Mouse (Mus musculus) stomach, embryonic 14.5 days (tissue): ENCODE measurements around the gene Lsm4. TPM values are rescaled to one million over a fixed set of nuclear protein-coding genes. Genes with fewer than 3 reads are reported as not detected.

Experiments
- ATAC-seq: fragments of 200-750 bp; cut with Nextera tagmentation; 2 replicates; pipeline ENCODE4 v1.8.0; 2017; ENCODE audit warnings: low read depth, moderate TSS enrichment; ENCODE audit not compliant: insufficient number of reproducible peaks, insufficient read depth, low FRiP score
- H3K27ac ChIP-seq: fragments of 300-500 bp; sonication (generic); 2 replicates; pipeline ENCODE4 v1.5.1; 2014; ENCODE audit warnings: mild to moderate bottlenecking, low read length, moderate library complexity, mixed read lengths
- H3K27me3 ChIP-seq: fragments of 300-500 bp; sonication (generic); 2 replicates; pipeline ENCODE4 v1.6.1; 2014; ENCODE audit warnings: low read length, control low read depth, mixed read lengths; ENCODE audit not compliant: control insufficient read depth, insufficient read depth
- H3K36me3 ChIP-seq: fragments of 300-500 bp; sonication (generic); 2 replicates; pipeline ENCODE4 v1.6.1; 2014; ENCODE audit warnings: mild to moderate bottlenecking, control low read depth, low read length, moderate library complexity, mixed read lengths; ENCODE audit not compliant: control insufficient read depth, insufficient read depth
- H3K4me1 ChIP-seq: fragments of 300-500 bp; sonication (generic); 2 replicates; pipeline ENCODE4 v1.6.1; 2014; ENCODE audit warnings: low read length, control low read depth, mixed read lengths; ENCODE audit not compliant: control insufficient read depth, insufficient read depth
- H3K4me2 ChIP-seq: fragments of 300-500 bp; sonication (generic); replicated peaks from 2 replicates; pipeline ENCODE4 v1.6.1; 2014; ENCODE audit warnings: low read depth, low read length, control low read depth
- H3K4me3 ChIP-seq: fragments of 300-500 bp; sonication (generic); 2 replicates; pipeline ENCODE4 v1.5.1; 2014; ENCODE audit warnings: low read depth, low read length, control low read depth
- H3K9ac ChIP-seq: fragments of 300-500 bp; sonication (generic); replicated peaks from 2 replicates; pipeline ENCODE4 v1.6.1; 2014; ENCODE audit warnings: low read depth, mild to moderate bottlenecking, control low read depth, low read length, moderate library complexity, mixed read lengths
- H3K9me3 ChIP-seq: fragments of 300-500 bp; sonication (generic); 2 replicates; pipeline ENCODE4 v1.6.1; 2016; ENCODE audit warnings: low read depth, low read length, control low read depth; ENCODE audit not compliant: control insufficient read depth
- WGBS: fragments of 180-500 bp; shearing (Covaris S2); extraction: QIAGEN DNeasy Blood & Tissue Kit; methylation state at CpG from one replicate; pipeline ENCODE4 v1.1.7; 2014; 5-methylcytosine and 5-hydroxymethylcytosine counted together
- polyA plus RNA-seq: library from polyadenylated mRNA; unstranded; fragments of >200 nt; fragmentation: Nextera tagmentation; extraction: Ambion mirVana; gene quantifications from 2 replicates; pipeline ENCODE4 v1.2.1, GENCODE M21; 2014

Lsm4 gene
- polyA plus RNA-seq, 1 experiment from 2014 or later: 244 TPM

DNA sequence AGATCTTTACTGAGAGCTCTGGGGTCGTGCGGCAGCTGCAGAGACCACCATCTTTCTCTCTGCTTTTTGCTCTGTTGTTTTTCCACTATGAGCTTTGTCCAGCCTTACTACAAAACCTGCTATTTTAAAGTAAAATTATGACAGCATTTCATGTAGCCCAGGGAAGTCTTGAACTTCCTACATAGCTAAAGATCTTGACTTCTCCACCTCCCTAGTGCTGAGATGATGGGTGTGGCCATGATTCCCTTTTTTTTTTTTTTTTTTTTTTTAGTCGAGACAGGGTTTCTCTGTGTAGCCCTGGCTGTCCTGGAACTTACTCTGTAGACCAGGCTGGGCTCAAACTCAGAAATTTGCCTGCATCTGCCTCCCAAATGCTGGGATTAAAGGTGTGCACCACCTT lies 8.4 kb upstream of the Lsm4 start:
- Histone ChIP-seq H3K4me1 (0 out of 2 replicates have a peak, but pooled peaks cover 6% of the 10 kb centered on the region), H3K9ac (no peak overlapping the region), H3K36me3 (no peaks in the 10 kb centered on the region), H3K27ac (no peak overlapping the region), H3K9me3 (no peaks in the 10 kb centered on the region), H3K4me2 (no peak overlapping the region), H3K27me3 (no peaks in the 10 kb centered on the region), H3K4me3 (no peak overlapping the region)
- 81% methylated on average over 3 of the region's 3 CpGs for WGBS
- no peak for ATAC-seq

DNA sequence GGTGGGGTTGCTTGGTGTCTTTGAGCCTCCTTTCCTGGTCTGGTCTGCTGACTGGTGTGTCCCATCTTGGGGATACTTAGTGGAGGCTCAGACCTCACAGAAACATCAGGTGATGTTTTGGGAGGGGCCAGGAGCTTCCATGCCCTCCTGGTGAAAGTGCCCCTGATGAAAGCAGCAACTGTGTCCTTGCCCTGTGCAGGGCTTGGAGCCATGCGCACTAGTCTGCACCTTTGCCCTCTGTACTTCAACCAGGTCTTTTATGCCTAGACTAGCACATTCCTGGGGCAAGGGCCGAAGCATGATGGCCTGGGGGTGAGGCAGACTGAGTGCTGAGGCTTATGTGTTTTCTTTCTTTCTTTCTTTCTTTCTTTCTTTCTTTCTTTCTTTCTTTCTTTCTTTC lies 7.4 kb upstream of the Lsm4 start:
- Histone ChIP-seq H3K9ac (no peak overlapping the region), H3K36me3 (no peaks in the 10 kb centered on the region), H3K27me3 (no peaks in the 10 kb centered on the region), H3K4me3 (no peak overlapping the region), H3K4me1 (0 out of 2 replicates have a peak, but pooled peaks cover under 1% of the 10 kb centered on the region), H3K9me3 (no peaks in the 10 kb centered on the region), H3K4me2 (no peak overlapping the region), H3K27ac (no peak overlapping the region)
- no peak for ATAC-seq
- 61% methylated on average over 2 of the region's 2 CpGs for WGBS

DNA sequence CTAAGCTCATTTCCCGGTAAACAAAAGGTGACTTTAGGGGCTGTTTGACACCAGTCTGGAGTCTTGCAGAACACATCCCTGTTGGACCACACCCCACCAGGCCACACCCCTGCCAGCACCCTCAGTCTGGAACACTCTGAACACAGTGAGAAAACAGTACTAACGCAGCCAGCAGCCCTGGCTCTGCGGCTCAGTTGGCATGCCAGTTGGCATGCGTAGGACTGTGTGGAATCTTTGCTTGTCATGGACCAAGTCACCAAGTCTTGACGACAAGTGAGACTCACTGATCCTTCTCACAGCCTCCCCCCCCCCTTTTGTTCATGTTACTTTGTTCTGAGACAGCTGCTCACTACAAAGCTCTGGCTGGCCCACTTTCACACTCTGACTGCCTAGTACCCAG lies 6.0 kb upstream of the Lsm4 start:
- H3K4me1 ChIP-seq: no peaks in the 10 kb centered on the region
- no peak for ATAC-seq

DNA sequence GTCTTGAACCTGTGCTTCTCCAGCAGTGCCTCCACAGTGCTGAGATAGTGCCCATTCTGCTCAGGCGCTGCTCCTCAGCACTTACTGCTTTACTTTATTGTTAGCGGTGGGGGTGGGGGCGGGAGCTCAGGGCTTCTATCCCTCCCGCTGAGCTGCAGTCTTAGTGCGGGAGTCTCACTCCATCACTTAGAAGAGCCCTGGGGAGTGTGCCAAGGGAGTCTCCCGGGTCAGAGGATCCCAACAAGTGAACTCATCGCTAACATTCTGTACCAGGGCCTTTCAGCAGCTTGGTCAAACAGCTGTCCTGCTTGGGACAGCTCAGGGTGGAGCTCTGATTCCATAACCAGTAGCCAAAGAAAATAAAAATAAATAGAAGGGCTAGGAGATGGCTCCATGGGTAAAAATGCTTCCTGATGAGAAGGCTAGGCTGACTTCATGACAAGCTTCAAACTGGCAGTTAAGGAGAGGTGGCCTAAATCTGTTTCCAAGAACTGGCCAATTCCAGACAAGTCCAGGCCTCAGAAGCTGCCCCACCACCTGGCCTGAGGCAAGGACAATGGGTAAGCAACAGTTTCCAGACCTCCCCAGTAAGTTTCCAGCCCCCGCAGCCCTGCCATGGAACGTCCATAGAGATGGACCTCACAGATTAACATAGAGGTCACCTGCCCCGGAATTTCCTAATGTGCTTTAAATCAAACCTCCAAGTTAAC lies 1.3 kb upstream of the Lsm4 start:
- WGBS: 65% methylated on average over 10 of the region's 10 CpGs
- H3K9me3 ChIP-seq: no peaks in the 10 kb centered on the region
- H3K4me2 ChIP-seq: no peak overlapping the region
- no peaks in the 10 kb centered on the region for H3K27me3 ChIP-seq
- H3K36me3 ChIP-seq: peaks cover 4% of the 10 kb centered on the region; the same call in 1 of the 2 replicates
- H3K4me3 ChIP-seq: no peak overlapping the region
- H3K9ac ChIP-seq: no peak overlapping the region
- H3K4me1 ChIP-seq: peaks cover 13% of the 10 kb centered on the region
- H3K27ac ChIP-seq: peak overlapping the region; percentile 15; the same call in 1 of the 2 replicates
- ATAC-seq: no peak

More for the DNA sequence above, 6.0 kb upstream of the Lsm4 start:
- H3K9me3 ChIP-seq: no peaks in the 10 kb centered on the region
- H3K27me3 ChIP-seq: no peaks in the 10 kb centered on the region
- H3K4me3 ChIP-seq: no peak overlapping the region
- no peak overlapping the region for H3K4me2 ChIP-seq
- no peaks in the 10 kb centered on the region for H3K36me3 ChIP-seq
- WGBS: 58% methylated on average over 5 of the region's 5 CpGs
- no peak overlapping the region for H3K27ac ChIP-seq
- H3K9ac ChIP-seq: no peak overlapping the region

DNA sequence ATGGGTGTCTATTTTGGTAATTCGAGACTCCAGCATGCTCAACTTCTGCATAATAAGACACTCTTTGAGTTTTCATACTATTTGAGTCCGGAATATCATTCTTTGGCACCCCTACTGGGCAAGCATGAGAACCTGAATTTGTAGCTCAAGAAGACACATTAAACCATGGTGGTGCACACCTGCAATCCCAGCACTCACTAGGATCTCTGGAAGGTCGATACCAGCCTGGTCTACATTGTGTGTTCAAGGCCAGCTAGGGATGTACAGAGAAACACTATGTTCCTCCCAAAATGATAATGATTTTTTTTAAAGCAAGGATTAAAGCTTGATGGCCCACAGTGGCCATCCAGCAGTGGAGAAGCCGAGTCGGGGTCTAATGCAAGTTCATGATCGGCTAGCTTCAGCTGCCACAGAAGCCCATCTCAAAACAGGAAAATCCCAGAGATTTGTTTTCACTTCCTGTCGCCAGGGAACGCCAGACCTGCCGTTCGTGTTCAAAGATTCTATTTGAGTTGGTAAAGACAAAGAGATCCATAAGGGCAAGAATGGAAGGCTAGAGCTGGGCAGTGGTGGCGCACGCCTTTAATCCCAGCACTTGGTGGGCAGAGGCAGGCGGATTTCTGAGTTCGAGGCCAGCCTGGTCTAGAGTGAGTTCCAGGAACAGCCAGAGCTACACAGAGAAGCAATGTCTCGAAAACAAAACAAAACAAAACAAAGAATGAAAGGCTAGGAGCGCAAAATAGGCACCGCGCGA lies 546 bp upstream of the Lsm4 start:
- WGBS: 37% methylated on average over 19 of the region's 19 CpGs
- Histone ChIP-seq H3K36me3 (peaks cover 4% of the 10 kb centered on the region; the same call in 1 of the 2 replicates), H3K9me3 (no peaks in the 10 kb centered on the region), H3K9ac (peak overlapping the region; percentile 45; the same call in 1 of the 2 replicates), H3K4me3 (peak overlapping the region; percentile 26), H3K4me1 (peaks cover 13% of the 10 kb centered on the region), H3K4me2 (peak overlapping the region; percentile 37), H3K27ac (peak overlapping the region; percentile 53; the same call in 1 of the 2 replicates), H3K27me3 (no peaks in the 10 kb centered on the region)
- no peak for ATAC-seq

DNA sequence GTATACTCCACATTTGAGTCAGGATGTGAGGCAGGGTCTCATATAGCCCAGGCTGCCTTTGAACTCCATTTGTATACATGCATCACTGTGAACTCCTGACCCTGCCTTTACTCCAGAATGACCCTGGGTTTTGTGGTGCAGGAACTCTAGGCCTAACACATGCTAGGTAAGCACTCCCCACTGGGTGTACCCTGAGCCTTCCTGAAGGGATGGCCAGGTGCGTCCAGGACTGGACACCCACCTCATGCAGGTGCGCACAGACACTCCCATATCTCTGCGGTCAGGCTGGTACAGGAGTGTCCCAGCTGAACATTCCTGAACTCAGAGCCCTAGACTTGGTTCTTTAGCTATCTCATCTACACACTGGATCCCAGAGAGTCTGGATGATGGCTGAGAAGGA lies 1.1 kb downstream of the Lsm4 start:
- Histone ChIP-seq H3K9ac (peak overlapping the region; percentile 45; the same call in 1 of the 2 replicates), H3K4me3 (peak overlapping the region; percentile 67), H3K4me2 (peak overlapping the region; percentile 78), H3K36me3 (peaks cover 12% of the 10 kb centered on the region; the same call in 1 of the 2 replicates), H3K4me1 (peaks cover 13% of the 10 kb centered on the region), H3K27me3 (no peaks in the 10 kb centered on the region), H3K9me3 (no peaks in the 10 kb centered on the region), H3K27ac (peak overlapping the region; percentile 94)
- 74% methylated on average over 3 of the region's 3 CpGs for WGBS
- ATAC-seq: no peak

DNA sequence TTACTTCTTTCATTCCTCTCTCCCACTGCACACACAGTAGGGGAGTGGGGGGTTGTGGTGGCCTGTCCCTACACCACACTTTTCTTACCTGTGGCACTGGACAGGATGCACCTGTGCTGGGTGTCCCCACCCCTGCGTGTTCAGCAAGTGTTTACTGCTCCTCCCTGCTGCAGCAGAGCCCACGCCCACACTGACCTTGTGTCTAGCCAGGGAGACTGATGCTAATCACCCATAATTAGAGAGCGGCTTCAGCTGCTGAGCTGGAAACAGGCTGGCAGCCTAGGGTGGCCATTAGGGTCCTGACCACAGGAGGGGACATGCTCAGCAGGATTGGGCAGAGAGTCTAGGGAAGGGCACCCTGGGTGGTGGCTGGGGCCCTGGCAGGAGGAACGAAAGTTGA lies 1.7 kb downstream of the Lsm4 start:
- 0 out of 2 replicates have a peak overlapping the region, but pooled peaks have one; percentile 45 for H3K9ac ChIP-seq

DNA sequence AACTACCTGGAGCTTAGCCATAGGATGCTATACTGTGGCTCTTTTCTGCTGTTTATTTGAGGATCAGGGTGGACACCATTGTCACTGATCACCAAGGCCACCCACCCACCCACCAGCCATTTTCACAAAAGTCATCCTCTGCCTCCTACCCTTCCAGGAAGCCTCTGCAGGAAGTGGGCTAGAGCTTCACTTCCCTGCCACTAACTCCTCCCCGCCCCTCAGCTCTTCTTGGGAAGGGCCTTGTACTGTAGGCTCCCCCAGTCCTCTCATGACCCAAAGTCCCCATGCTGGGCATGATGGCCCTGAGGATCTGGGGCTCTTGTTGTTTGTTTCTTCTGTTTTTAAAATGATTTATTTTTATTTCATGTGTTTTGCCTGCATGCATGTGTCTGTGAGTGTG lies 2.3 kb downstream of the Lsm4 start:
- Histone ChIP-seq H3K27ac (no peak overlapping the region), H3K4me1 (peaks cover 13% of the 10 kb centered on the region), H3K27me3 (no peaks in the 10 kb centered on the region), H3K4me3 (no peak overlapping the region), H3K36me3 (peaks cover 12% of the 10 kb centered on the region; the same call in 1 of the 2 replicates), H3K9ac (no peak overlapping the region), H3K4me2 (no peak overlapping the region), H3K9me3 (no peaks in the 10 kb centered on the region)
- ATAC-seq: no peak
- WGBS: 85% methylated on average over 1 of the region's 1 CpGs

More for the DNA sequence above, 1.7 kb downstream of the Lsm4 start:
- no peaks in the 10 kb centered on the region for H3K27me3 ChIP-seq
- WGBS: 73% methylated on average over 4 of the region's 4 CpGs
- no peak overlapping the region for H3K4me3 ChIP-seq
- 0 out of 2 replicates have a peak overlapping the region, but pooled peaks have one; percentile 78 for H3K4me2 ChIP-seq
- peaks cover 13% of the 10 kb centered on the region for H3K4me1 ChIP-seq
- H3K27ac ChIP-seq: peak overlapping the region; percentile 94
- H3K9me3 ChIP-seq: no peaks in the 10 kb centered on the region
- ATAC-seq: no peak
- H3K36me3 ChIP-seq: peaks cover 12% of the 10 kb centered on the region; the same call in 1 of the 2 replicates
